Mouse (Mus musculus): ENCODE data around the gene Tspyl4. TPM values are rescaled to one million over a fixed set of nuclear protein-coding genes. Genes with fewer than 3 reads are reported as not detected.

Tspyl4 gene
- polyA plus RNA-seq, 1 experiment from 2014 or later: 40.4 TPM

DNA sequence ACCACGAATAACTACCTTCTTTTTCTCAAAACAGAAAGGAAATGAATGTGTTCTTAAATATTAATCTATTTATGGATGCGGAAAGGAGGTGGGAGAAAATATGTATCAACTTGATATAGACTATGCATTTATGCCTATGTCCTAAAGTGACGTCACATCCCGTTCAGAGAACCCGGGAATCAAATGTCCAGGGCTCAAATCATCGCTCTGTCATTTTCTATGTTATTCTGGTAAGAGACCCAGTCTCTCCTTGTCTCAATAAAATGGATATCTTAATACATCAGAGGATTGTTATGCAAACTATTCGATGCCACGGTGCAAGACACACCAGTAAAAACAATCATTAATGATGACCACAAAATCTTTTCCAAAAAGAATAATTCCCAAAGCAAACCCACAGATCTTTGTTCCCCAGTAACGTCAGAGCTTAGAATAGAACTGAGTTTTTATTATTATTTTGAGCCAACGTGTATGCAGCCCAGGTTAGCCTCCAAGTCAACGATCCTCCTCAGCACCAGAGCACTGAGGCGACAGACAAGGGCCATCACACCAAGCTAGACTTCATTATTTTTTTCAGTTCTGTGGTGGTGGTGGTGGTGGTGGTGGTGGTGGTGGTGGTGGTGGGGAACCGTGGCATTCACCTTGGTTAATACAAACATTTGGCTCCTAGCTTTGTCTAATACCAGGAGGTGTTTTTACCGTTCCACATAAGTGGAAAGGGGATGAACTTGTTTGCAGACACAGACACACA, 15.9 kb upstream of the Tspyl4 start:
- peak; percentile 13 for DNase-seq (ENCODE audit: low spot score)
- Histone ChIP-seq H3K9ac (ENCODE audit: low read length) (peak overlapping the region; percentile 59), H3K27ac (ENCODE audit: low read depth, low read length) (peak overlapping the region; percentile 35; the same call in 1 of the 2 replicates), H3K27me3 (ENCODE audit: control insufficient read depth, insufficient read depth, low read length) (no peaks in the 10 kb centered on the region), H3K4me1 (ENCODE audit: control insufficient read depth, insufficient read depth, low read length) (peaks cover 8% of the 10 kb centered on the region), H3K4me2 (ENCODE audit: low read depth) (peak overlapping the region; percentile 39), H3K36me3 (ENCODE audit: control insufficient read depth, insufficient read depth, low read length) (no peaks in the 10 kb centered on the region), H3K4me3 (ENCODE audit: low read depth, low read length) (peak overlapping the region; percentile 91), H3K9me3 (ENCODE audit: control insufficient read depth, low read length) (no peaks in the 10 kb centered on the region)
- 25% methylated on average over 14 of the region's 14 CpGs for WGBS
- ATAC-seq (ENCODE audit: insufficient read depth, low FRiP score, low TSS enrichment): peak; percentile 1; the same call in 1 of the 2 replicates

DNA sequence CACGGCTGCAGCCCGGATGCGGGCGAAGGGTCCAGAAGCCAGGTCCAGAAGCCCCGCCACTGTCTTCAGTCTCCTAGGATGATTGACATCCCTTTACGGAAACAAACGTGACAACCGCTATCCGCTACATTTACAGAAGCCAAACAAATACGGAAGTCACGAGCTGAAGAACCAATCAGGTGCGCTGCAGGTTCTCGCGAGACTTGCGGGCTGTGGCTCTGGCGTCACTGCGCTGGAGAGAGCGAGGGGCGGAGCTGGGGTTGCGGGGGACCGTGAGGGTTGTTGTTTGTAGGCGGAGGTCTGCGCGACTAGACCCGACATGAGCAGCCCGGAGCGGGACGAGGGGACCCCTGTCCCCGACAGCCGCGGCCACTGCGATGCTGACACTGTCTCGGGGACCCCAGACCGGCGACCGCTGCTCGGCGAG, 15.3 kb upstream of the Tspyl4 start, which contains the start of gene Tspyl1:
TSS of gene Tspyl1 (plus strand) at position 229 of the 427 bp plus-strand sequence.
- ATAC-seq (ENCODE audit: insufficient read depth, low FRiP score, low TSS enrichment) (peak; percentile 98), DNase-seq (ENCODE audit: low spot score) (peak; percentile 97)
- Histone ChIP-seq H3K4me3 (ENCODE audit: low read depth, low read length) (peak within 1 kb of the TSS; percentile 91), H3K4me2 (ENCODE audit: low read depth) (peak within 1 kb of the TSS; percentile 39), H3K9ac (ENCODE audit: low read length) (peak within 1 kb of the TSS; percentile 92), H3K36me3 (ENCODE audit: control insufficient read depth, insufficient read depth, low read length) (no peaks in the 10 kb centered on the region), H3K27me3 (ENCODE audit: control insufficient read depth, insufficient read depth, low read length) (no peaks in the 10 kb centered on the region), H3K27ac (ENCODE audit: low read depth, low read length) (peak within 1 kb of the TSS; percentile 50; the same call in 1 of the 2 replicates), H3K9me3 (ENCODE audit: control insufficient read depth, low read length) (no peaks in the 10 kb centered on the region), H3K4me1 (ENCODE audit: control insufficient read depth, insufficient read depth, low read length) (peaks cover 8% of the 10 kb centered on the region)
- WGBS: under 1% methylated on average over 38 of the region's 38 CpGs

- Histone ChIP-seq H3K27ac (ENCODE audit: low read depth, low read length) (0 out of 2 replicates have a peak overlapping the region, but pooled peaks have one; percentile 50), H3K36me3 (ENCODE audit: control insufficient read depth, insufficient read depth, low read length) (no peaks in the 10 kb centered on the region), H3K4me1 (ENCODE audit: control insufficient read depth, insufficient read depth, low read length) (peaks cover 8% of the 10 kb centered on the region), H3K9ac (ENCODE audit: low read length) (peak overlapping the region; percentile 92), H3K9me3 (ENCODE audit: control insufficient read depth, low read length) (no peaks in the 10 kb centered on the region), H3K4me2 (ENCODE audit: low read depth) (peak overlapping the region; percentile 39), H3K27me3 (ENCODE audit: control insufficient read depth, insufficient read depth, low read length) (no peaks in the 10 kb centered on the region), H3K4me3 (ENCODE audit: low read depth, low read length) (peak overlapping the region; percentile 91)
- ATAC-seq (ENCODE audit: insufficient read depth, low FRiP score, low TSS enrichment): peak; percentile 42
- peak; percentile 46 for DNase-seq (ENCODE audit: low spot score)
- WGBS: 4% methylated on average over 47 of the region's 47 CpGs
Measured at GRCm38 (mm10) chr10:34282420-34283238, 14.6 kb upstream of the Tspyl4 start.

GRCm38 (mm10) chr10:34296911-34297298, 337 bp upstream of the Tspyl4 start:
- Histone ChIP-seq H3K4me2 (ENCODE audit: low read depth) (peak overlapping the region; percentile 63), H3K9ac (ENCODE audit: low read length) (0 out of 2 replicates have a peak overlapping the region, but pooled peaks have one; percentile 26), H3K4me3 (ENCODE audit: low read depth, low read length) (peak overlapping the region; percentile 58), H3K27ac (ENCODE audit: low read depth, low read length) (no peak overlapping the region), H3K27me3 (ENCODE audit: control insufficient read depth, insufficient read depth, low read length) (no peaks in the 10 kb centered on the region), H3K36me3 (ENCODE audit: control insufficient read depth, insufficient read depth, low read length) (no peaks in the 10 kb centered on the region), H3K9me3 (ENCODE audit: control insufficient read depth, low read length) (no peaks in the 10 kb centered on the region), H3K4me1 (ENCODE audit: control insufficient read depth, insufficient read depth, low read length) (peaks cover 16% of the 10 kb centered on the region)
- 0 out of 2 replicates have a peak, but pooled peaks have one; percentile 8 for ATAC-seq (ENCODE audit: insufficient read depth, low FRiP score, low TSS enrichment)
- WGBS: 4% methylated on average over 13 of the region's 13 CpGs
- no peak for DNase-seq (ENCODE audit: low spot score)

DNA sequence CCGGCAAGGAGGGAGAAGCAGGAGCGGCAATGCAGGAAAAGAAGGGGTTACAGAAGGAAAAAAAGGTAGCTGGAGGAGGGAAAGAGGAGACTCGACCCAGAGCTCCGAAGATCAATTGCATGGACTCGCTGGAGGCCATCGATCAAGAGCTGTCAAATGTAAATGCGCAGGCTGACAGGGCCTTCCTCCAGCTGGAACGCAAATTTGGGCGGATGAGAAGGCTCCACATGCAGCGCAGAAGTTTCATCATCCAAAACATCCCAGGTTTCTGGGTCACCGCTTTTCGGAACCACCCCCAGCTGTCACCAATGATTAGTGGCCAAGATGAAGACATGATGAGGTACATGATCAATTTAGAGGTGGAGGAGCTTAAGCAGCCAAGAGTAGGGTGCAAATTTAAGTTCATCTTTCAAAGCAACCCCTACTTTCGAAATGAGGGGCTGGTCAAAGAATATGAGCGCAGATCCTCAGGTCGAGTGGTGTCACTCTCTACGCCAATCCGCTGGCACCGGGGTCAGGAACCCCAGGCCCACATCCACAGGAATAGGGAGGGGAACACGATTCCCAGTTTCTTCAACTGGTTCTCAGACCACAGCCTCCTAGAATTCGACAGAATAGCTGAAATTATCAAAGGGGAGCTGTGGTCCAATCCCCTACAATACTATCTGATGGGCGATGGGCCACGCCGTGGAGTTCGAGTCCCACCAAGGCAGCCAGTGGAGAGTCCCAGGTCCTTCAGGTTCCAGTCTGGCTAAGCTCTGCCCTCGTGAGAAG, 925 bp downstream of the Tspyl4 start:
- Histone ChIP-seq H3K36me3 (ENCODE audit: control insufficient read depth, insufficient read depth, low read length) (no peaks in the 10 kb centered on the region), H3K4me1 (ENCODE audit: control insufficient read depth, insufficient read depth, low read length) (peaks cover 16% of the 10 kb centered on the region), H3K27me3 (ENCODE audit: control insufficient read depth, insufficient read depth, low read length) (no peaks in the 10 kb centered on the region), H3K9ac (ENCODE audit: low read length) (peak overlapping the region; percentile 66), H3K27ac (ENCODE audit: low read depth, low read length) (peak overlapping the region; percentile 85), H3K9me3 (ENCODE audit: control insufficient read depth, low read length) (no peaks in the 10 kb centered on the region), H3K4me2 (ENCODE audit: low read depth) (peak overlapping the region; percentile 63), H3K4me3 (ENCODE audit: low read depth, low read length) (peak overlapping the region; percentile 58)
- DNase-seq (ENCODE audit: low spot score) (no peak), ATAC-seq (ENCODE audit: insufficient read depth, low FRiP score, low TSS enrichment) (peak; percentile 51)
- 45% methylated on average over 25 of the region's 25 CpGs for WGBS

DNA sequence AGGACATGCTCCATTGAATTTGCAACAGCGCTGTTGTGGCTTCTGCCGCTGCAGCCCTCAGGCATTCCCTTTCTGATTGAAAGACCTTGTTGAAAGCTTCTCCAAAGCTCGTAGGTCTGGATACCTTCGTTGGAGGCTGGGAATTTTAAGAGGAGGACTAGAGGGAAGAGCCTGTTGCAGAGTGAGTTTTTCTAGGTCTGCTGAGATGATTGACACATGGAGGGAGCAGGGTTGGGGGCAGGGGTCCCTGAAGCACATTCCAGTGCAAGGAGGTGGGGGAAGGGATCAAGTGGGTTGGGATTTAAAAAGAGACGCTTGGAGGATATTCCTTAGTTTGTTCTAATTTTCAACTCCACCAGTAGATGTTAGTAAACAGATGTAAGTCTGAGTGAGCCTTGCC, 3.1 kb downstream of the Tspyl4 start:
- H3K4me1 ChIP-seq (ENCODE audit: control insufficient read depth, insufficient read depth, low read length): peaks cover 16% of the 10 kb centered on the region
- H3K4me2 ChIP-seq (ENCODE audit: low read depth): peak overlapping the region; percentile 63
- peak overlapping the region; percentile 58 for H3K4me3 ChIP-seq (ENCODE audit: low read depth, low read length)
- H3K27me3 ChIP-seq (ENCODE audit: control insufficient read depth, insufficient read depth, low read length): no peaks in the 10 kb centered on the region
- no peaks in the 10 kb centered on the region for H3K36me3 ChIP-seq (ENCODE audit: control insufficient read depth, insufficient read depth, low read length)
- no peaks in the 10 kb centered on the region for H3K9me3 ChIP-seq (ENCODE audit: control insufficient read depth, low read length)
- no peak for DNase-seq (ENCODE audit: low spot score)
- ATAC-seq (ENCODE audit: insufficient read depth, low FRiP score, low TSS enrichment): no peak
- WGBS: 27% methylated on average over 5 of the region's 5 CpGs
- H3K27ac ChIP-seq (ENCODE audit: low read depth, low read length): no peak overlapping the region
- peak overlapping the region; percentile 20; the same call in 1 of the 2 replicates for H3K9ac ChIP-seq (ENCODE audit: low read length)

- DNase-seq (ENCODE audit: low spot score) (no peak), ATAC-seq (ENCODE audit: insufficient read depth, low FRiP score, low TSS enrichment) (no peak)
- H3K27ac ChIP-seq (ENCODE audit: low read depth, low read length): no peak overlapping the region
- H3K4me2 ChIP-seq (ENCODE audit: low read depth): no peak overlapping the region
- H3K36me3 ChIP-seq (ENCODE audit: control insufficient read depth, insufficient read depth, low read length): no peaks in the 10 kb centered on the region
- H3K4me1 ChIP-seq (ENCODE audit: control insufficient read depth, insufficient read depth, low read length): no peaks in the 10 kb centered on the region
- no peaks in the 10 kb centered on the region for H3K9me3 ChIP-seq (ENCODE audit: control insufficient read depth, low read length)
- H3K27me3 ChIP-seq (ENCODE audit: control insufficient read depth, insufficient read depth, low read length): no peaks in the 10 kb centered on the region
- H3K9ac ChIP-seq (ENCODE audit: low read length): no peak overlapping the region; the same call in 1 of the 2 replicates
- H3K4me3 ChIP-seq (ENCODE audit: low read depth, low read length): no peak overlapping the region
Measured at GRCm38 (mm10) chr10:34307070-34307469, 9.8 kb downstream of the Tspyl4 start.
